Mouse (Mus musculus): ENCODE data around the gene Ppp1r15a. TPM values are rescaled to one million over a fixed set of nuclear protein-coding genes. Genes with fewer than 3 reads are reported as not detected.

Gene Ppp1r15a
- total and polyA plus RNA-seq, 3 experiments, result 11.7 to 37.1 (median 13.9) TPM

GRCm38 (mm10) chr7:45555787-45556186 lies 29.7 kb upstream of the Ppp1r15a start (continued):
- no peak for TF ChIP-seq JUND (conservative IDR thresholded peaks at IDR 0.05; ENCODE audit: low read depth, low read length)
- TF ChIP-seq CHD1 (IDR thresholded peaks at IDR 0.05; ENCODE audit: low read depth, low read length), result no peak
- TF ChIP-seq MYC (IDR thresholded peaks at IDR 0.05; ENCODE audit: low read depth, low read length), result no peak
- peak; percentile 24; the same call in 1 of the 2 replicates for TF ChIP-seq NELFE (IDR thresholded peaks at IDR 0.05; ENCODE audit: low read depth, low read length)
- no peak for TF ChIP-seq ELF1 (IDR thresholded peaks at IDR 0.05; ENCODE audit: low read depth, low read length)
- TF ChIP-seq MAX (IDR thresholded peaks at IDR 0.05; ENCODE audit: low read length), result no peak

GRCm38 (mm10) chr7:45554744-45555143 lies 28.7 kb upstream of the Ppp1r15a start, which contains the start of gene Hsd17b14:
Hsd17b14 (plus strand) TSS chr7:45554893.
- no peak within 1 kb of the TSS for H3K4me3 ChIP-seq (replicated peaks in 1 of 3; ENCODE audit: low read depth in 2 of 3, low read length in 2 of 3, poor library complexity in 1 of 3)
- peaks cover 0 to 5% of the 10 kb centered on the region in 2 experiments for H3K36me3 ChIP-seq (replicated peaks in 1 of 2; ENCODE audit: control insufficient read depth in 1 of 2, insufficient read depth in 1 of 2, low read length in 1 of 2)
- H3K4me1 ChIP-seq (ENCODE audit: control insufficient read depth in 1 of 2, insufficient read depth in 2 of 2), result peaks cover 0 to 46% of the 10 kb centered on the region in 2 experiments; a peak in 2 of 4 replicates
- H3K79me2 ChIP-seq (replicated peaks; ENCODE audit: control insufficient read depth, extremely low read depth, insufficient read depth, poor library complexity, severe bottlenecking), result no peaks in the 10 kb centered on the region
- TF ChIP-seq ZNF384 (IDR thresholded peaks at IDR 0.05; ENCODE audit: low read depth, low read length) (no peak), RAD21 (IDR thresholded peaks at IDR 0.05; ENCODE audit: low read depth, low read length) (no peak), NELFE (IDR thresholded peaks at IDR 0.05; ENCODE audit: low read depth, low read length) (no peak)
- no peaks in the 10 kb centered on the region for H3K9me3 ChIP-seq (replicated peaks; ENCODE audit: low read length)
- no peak within 1 kb of the TSS for H3K9ac ChIP-seq (ENCODE audit: insufficient read depth, low read depth)
- H3K27me3 ChIP-seq (replicated peaks), result no peaks in the 10 kb centered on the region
- DNase-seq (ENCODE audit: extremely low read depth), result no peak
- no peak within 1 kb of the TSS for H3K4me2 ChIP-seq (ENCODE audit: insufficient read depth, low read depth, poor library complexity, severe bottlenecking)
- no peak within 1 kb of the TSS for H3K27ac ChIP-seq (ENCODE audit: insufficient read depth, low read depth)
- in situ Hi-C loops (cut with MboI; ENCODE audit: low pct_ligation_motif_present, low pct_unique_long_range_greater_than_20kb, low sequenced_read_pairs), result no loop called here
- dilution Hi-C loops (cut with MboI; ENCODE audit: extremely low pct_ligation_motif_present, extremely low pct_unique_long_range_greater_than_20kb, low sequenced_read_pairs), result no loop called here

- dilution Hi-C loops (cut with MboI; ENCODE audit: extremely low pct_ligation_motif_present, extremely low pct_unique_long_range_greater_than_20kb, low sequenced_read_pairs), result no loop called here
- no peak overlapping the region for H3K27ac ChIP-seq (ENCODE audit: insufficient read depth, low read depth)
- no peaks in the 10 kb centered on the region for H3K9me3 ChIP-seq (replicated peaks; ENCODE audit: low read length)
Measured at GRCm38 (mm10) chr7:45553990-45554389, 27.9 kb upstream of the Ppp1r15a start.

More at GRCm38 (mm10) chr7:45553990-45554389, 27.9 kb upstream of the Ppp1r15a start:
- no peak overlapping the region for H3K4me3 ChIP-seq (replicated peaks in 1 of 3; ENCODE audit: low read depth in 2 of 3, low read length in 2 of 3, poor library complexity in 1 of 3)
- H3K4me1 ChIP-seq (ENCODE audit: control insufficient read depth in 1 of 2, insufficient read depth in 2 of 2), result peaks cover 0 to 47% of the 10 kb centered on the region in 2 experiments; a peak in 2 of 4 replicates
- no peak overlapping the region for H3K9ac ChIP-seq (ENCODE audit: insufficient read depth, low read depth)
- no peaks in the 10 kb centered on the region for H3K27me3 ChIP-seq (replicated peaks)
- no peak for DNase-seq (ENCODE audit: extremely low read depth)
- no peak overlapping the region for H3K4me2 ChIP-seq (ENCODE audit: insufficient read depth, low read depth, poor library complexity, severe bottlenecking)
- TF ChIP-seq ETS1 (conservative IDR thresholded peaks at IDR 0.05; ENCODE audit: low read depth, low read length), result no peak
- no peak for TF ChIP-seq EP300 (IDR thresholded peaks at IDR 0.05; ENCODE audit: low read length)
- TF ChIP-seq E2F4 (IDR thresholded peaks at IDR 0.05; ENCODE audit: insufficient replicate concordance, low read depth, low read length), result no peak
- no peak for TF ChIP-seq ELF1 (IDR thresholded peaks at IDR 0.05; ENCODE audit: low read depth, low read length)
- TF ChIP-seq SIN3A (IDR thresholded peaks at IDR 0.05; ENCODE audit: low read length), result no peak
- TF ChIP-seq SMC3 (IDR thresholded peaks at IDR 0.05; ENCODE audit: low read depth, low read length), result no peak
- no peak for TF ChIP-seq RCOR1 (conservative IDR thresholded peaks at IDR 0.05; ENCODE audit: low read depth, low read length)
- TF ChIP-seq USF1 (IDR thresholded peaks at IDR 0.05; ENCODE audit: low read depth, low read length), result no peak
- TF ChIP-seq MXI1 (IDR thresholded peaks at IDR 0.05; ENCODE audit: low read depth, low read length), result no peak
- TF ChIP-seq IRF4 (IDR thresholded peaks at IDR 0.05; ENCODE audit: low read depth, low read length), result no peak
- TF ChIP-seq HCFC1 (IDR thresholded peaks at IDR 0.05; ENCODE audit: low read depth, low read length), result no peak
- peaks cover 0 to 5% of the 10 kb centered on the region in 2 experiments for H3K36me3 ChIP-seq (replicated peaks in 1 of 2; ENCODE audit: control insufficient read depth in 1 of 2, insufficient read depth in 1 of 2, low read length in 1 of 2)
- in situ Hi-C loops (cut with MboI; ENCODE audit: low pct_ligation_motif_present, low pct_unique_long_range_greater_than_20kb, low sequenced_read_pairs), result no loop called here
- H3K79me2 ChIP-seq (replicated peaks; ENCODE audit: control insufficient read depth, extremely low read depth, insufficient read depth, poor library complexity, severe bottlenecking), result no peaks in the 10 kb centered on the region

Measured in CH12.LX (cell line).